Mouse (Mus musculus) hindbrain, embryonic 10.5 days (tissue): ENCODE data around the gene Pde6b. TPM values are rescaled to one million over a fixed set of nuclear protein-coding genes. Genes with fewer than 3 reads are reported as not detected.

Source experiments
- DNase-seq: peaks from one replicate; pipeline ENCODE4 v3.0.0-alpha.2; 2017; ENCODE audit warnings: low spot score
- H3K27ac ChIP-seq: fragments of 300-500 bp; sonication (generic); 2 replicates; pipeline ENCODE4 v1.5.1; 2016; ENCODE audit warnings: mild to moderate bottlenecking, moderate library complexity
- H3K27me3 ChIP-seq: fragments of 300-500 bp; sonication (generic); 2 replicates; pipeline ENCODE4 v1.6.1; 2016; ENCODE audit warnings: mild to moderate bottlenecking; ENCODE audit not compliant: poor library complexity, insufficient read depth, severe bottlenecking
- H3K36me3 ChIP-seq: fragments of 300-500 bp; sonication (generic); 2 replicates; pipeline ENCODE4 v1.6.1; 2016; ENCODE audit warnings: mild to moderate bottlenecking, moderate library complexity
- H3K4me1 ChIP-seq: fragments of 300-500 bp; sonication (generic); replicated peaks from 2 replicates; pipeline ENCODE4 v1.6.1; 2016; ENCODE audit warnings: mild to moderate bottlenecking
- H3K4me3 ChIP-seq: fragments of 300-500 bp; sonication (generic); 2 replicates; pipeline ENCODE4 v1.5.1; 2016; ENCODE audit warnings: mild to moderate bottlenecking, moderate library complexity
- H3K9me3 ChIP-seq: fragments of 300-500 bp; sonication (generic); 2 replicates; pipeline ENCODE4 v1.6.1; 2016; ENCODE audit warnings: mild to moderate bottlenecking, moderate library complexity
- WGBS: fragments of 180-500 bp; shearing (Covaris S2); methylation state at CpG from one replicate; pipeline ENCODE4 v1.1.7; 2016; 5-methylcytosine and 5-hydroxymethylcytosine counted together
- polyA plus RNA-seq: library from polyadenylated mRNA; unstranded; fragments of >200 nt; fragmentation: Nextera tagmentation; extraction: Ambion mirVana; gene quantifications from 2 replicates; pipeline ENCODE4 v1.2.1, GENCODE M21; 2016

The Pde6b gene
- polyA plus RNA-seq, 1 experiment from 2014 or later, result 0.25 TPM

DNA sequence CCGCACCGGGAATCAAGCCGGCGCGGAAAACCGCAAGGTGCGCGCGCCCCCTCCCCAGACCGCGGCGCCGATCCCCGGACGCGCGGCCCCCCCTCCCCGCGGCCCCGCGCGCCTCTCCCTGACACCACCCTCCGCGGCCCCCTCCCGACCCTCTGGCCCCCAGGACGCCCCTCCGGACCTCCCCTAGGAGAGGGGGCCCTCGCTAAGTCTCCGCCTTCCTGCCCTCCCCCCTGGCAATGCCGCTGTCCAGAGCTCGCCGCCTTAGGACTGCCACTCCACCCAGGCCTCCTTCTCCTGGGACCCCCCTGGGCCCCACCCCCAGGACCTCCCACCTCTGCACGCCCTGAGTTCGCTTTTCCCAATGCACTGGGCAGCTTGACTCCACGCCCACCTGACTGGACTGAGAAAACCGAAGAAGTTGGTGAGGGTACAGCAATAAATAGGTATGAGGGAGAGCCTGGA, 20.3 kb upstream of the Pde6b start, which contains the start of gene Gm42517:
TSS of gene Gm42517 (minus strand) at position 52 of the 462 bp plus-strand sequence.
- H3K27ac ChIP-seq, result peak within 1 kb of the TSS; percentile 6; the same call in 1 of the 2 replicates
- 2% methylated on average over 36 of the region's 36 CpGs for WGBS
- DNase-seq, result no peak
- peak within 1 kb of the TSS; percentile 60 for H3K4me3 ChIP-seq
- H3K4me1 ChIP-seq, result peaks cover 32% of the 10 kb centered on the region
- H3K27me3 ChIP-seq, result peaks cover 99% of the 10 kb centered on the region
- H3K36me3 ChIP-seq, result no peaks in the 10 kb centered on the region
- H3K9me3 ChIP-seq, result no peaks in the 10 kb centered on the region

GRCm38 (mm10) chr5:108368446-108368845, 19.7 kb upstream of the Pde6b start:
- Histone ChIP-seq H3K27ac (no peak overlapping the region), H3K4me1 (peaks cover 32% of the 10 kb centered on the region), H3K4me3 (peak overlapping the region; percentile 60), H3K9me3 (no peaks in the 10 kb centered on the region), H3K27me3 (peaks cover 94% of the 10 kb centered on the region), H3K36me3 (no peaks in the 10 kb centered on the region)
- DNase-seq, result peak; percentile 20
- WGBS, result 5% methylated on average over 6 of the region's 6 CpGs

DNA sequence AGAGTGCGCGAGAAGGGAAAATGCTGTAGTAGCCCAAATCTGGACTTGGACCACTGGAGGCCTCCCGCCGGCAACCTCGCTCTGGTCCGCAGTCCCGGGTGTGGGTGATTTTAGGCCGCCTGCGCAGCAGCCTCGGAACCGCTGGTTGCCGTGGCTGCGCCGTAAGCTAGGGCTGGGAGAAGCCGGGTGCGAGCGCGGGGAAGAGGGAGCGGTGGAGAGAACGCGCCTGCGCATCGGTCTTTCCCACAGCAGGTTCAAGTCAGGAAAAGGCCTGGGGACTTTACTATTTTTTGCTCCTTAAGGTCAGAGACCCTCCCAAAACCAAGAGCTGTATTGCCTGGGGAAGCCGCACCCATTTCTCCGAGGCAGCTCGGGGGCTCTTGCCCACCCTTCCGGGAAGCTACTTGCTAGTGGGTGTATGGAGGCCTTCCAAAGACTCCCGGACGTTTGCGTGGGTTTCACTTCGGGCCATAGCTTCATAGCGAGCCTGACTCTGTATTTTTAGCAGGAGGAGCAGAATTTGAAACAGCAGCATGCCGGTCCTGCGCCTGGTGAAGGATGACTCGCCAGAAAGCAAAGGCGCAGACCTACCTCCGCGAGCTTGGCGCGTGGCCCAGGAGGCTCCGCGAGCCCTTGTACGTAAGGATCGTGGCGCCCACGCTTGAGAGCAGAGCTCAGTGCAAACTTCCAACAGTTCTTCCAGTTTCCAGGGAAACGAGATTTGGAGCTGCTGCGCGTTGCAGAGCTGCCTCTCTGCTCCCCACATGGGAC, 19.2 kb upstream of the Pde6b start:
- WGBS, result under 1% methylated on average over 49 of the region's 49 CpGs
- H3K4me1 ChIP-seq, result peaks cover 32% of the 10 kb centered on the region
- peaks cover 88% of the 10 kb centered on the region for H3K27me3 ChIP-seq
- no peak overlapping the region for H3K27ac ChIP-seq
- no peaks in the 10 kb centered on the region for H3K9me3 ChIP-seq
- no peaks in the 10 kb centered on the region for H3K36me3 ChIP-seq
- H3K4me3 ChIP-seq, result peak overlapping the region; percentile 60
- peak; percentile 51 for DNase-seq

GRCm38 (mm10) chr5:108369964-108370363, 18.2 kb upstream of the Pde6b start:
- Histone ChIP-seq H3K4me3 (no peak overlapping the region), H3K27me3 (peaks cover 79% of the 10 kb centered on the region), H3K4me1 (peaks cover 32% of the 10 kb centered on the region), H3K27ac (no peak overlapping the region), H3K9me3 (no peaks in the 10 kb centered on the region), H3K36me3 (no peaks in the 10 kb centered on the region)
- WGBS, result 2% methylated on average over 6 of the region's 6 CpGs
- DNase-seq, result no peak

DNA sequence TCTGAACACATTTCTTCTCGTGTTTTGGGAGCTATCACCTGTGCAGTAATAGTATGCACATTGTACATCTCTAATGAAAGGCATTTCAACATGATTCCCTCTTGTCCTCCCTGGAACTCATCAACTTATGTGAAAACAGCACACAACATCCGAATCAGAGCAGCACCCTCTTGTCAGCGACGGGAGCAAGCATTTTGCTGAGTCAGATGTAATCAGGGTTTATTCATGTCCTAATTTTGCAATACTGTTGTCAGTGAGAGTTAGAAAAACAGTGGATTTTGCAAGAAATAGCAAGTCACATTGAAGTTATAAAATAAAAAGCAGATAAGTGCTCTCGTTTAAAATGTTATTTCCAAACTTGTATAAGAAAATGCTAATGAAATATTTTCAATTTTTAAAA, 14.1 kb upstream of the Pde6b start:
- H3K4me1 ChIP-seq, result peaks cover 4% of the 10 kb centered on the region
- H3K36me3 ChIP-seq, result no peaks in the 10 kb centered on the region
- no peak overlapping the region for H3K4me3 ChIP-seq
- H3K9me3 ChIP-seq, result no peaks in the 10 kb centered on the region
- H3K27ac ChIP-seq, result no peak overlapping the region
- no peak for DNase-seq
- 83% methylated on average over 5 of the region's 5 CpGs for WGBS
- H3K27me3 ChIP-seq, result peaks cover 39% of the 10 kb centered on the region

GRCm38 (mm10) chr5:108376059-108376458, 12.1 kb upstream of the Pde6b start:
- Histone ChIP-seq H3K9me3 (no peaks in the 10 kb centered on the region), H3K36me3 (no peaks in the 10 kb centered on the region)
- 78% methylated on average over 1 of the region's 1 CpGs for WGBS

DNA sequence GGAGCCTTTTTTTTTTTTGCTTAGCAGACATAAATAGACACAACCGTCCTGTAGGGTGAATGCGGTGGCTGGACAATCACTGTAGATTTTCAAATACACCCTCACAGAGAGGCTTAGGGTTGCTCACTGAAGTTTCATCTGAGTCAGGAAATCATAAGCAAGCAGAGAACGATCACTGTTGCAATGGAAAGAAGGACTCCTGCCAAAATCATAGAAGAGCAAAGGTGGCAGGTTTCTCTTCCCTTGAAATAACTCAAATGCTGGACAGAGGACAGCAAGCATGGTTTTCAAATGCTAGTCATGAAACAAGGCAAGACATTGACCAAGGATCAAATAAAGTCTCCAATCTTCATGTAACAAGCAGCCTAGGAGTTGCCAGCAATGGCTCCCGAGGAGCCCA, 9.8 kb upstream of the Pde6b start:
- Histone ChIP-seq H3K27me3 (no peaks in the 10 kb centered on the region), H3K4me1 (no peaks in the 10 kb centered on the region), H3K27ac (no peak overlapping the region), H3K9me3 (no peaks in the 10 kb centered on the region), H3K36me3 (no peaks in the 10 kb centered on the region), H3K4me3 (no peak overlapping the region)
- 90% methylated on average over 4 of the region's 4 CpGs for WGBS
- DNase-seq, result no peak

More at GRCm38 (mm10) chr5:108376059-108376458, 12.1 kb upstream of the Pde6b start:
- DNase-seq, result no peak
- Histone ChIP-seq H3K27me3 (peaks cover 19% of the 10 kb centered on the region), H3K4me3 (no peak overlapping the region), H3K4me1 (no peaks in the 10 kb centered on the region), H3K27ac (no peak overlapping the region)

- Histone ChIP-seq H3K4me3 (no peak overlapping the region), H3K36me3 (no peaks in the 10 kb centered on the region), H3K27ac (no peak overlapping the region), H3K4me1 (no peaks in the 10 kb centered on the region), H3K27me3 (no peaks in the 10 kb centered on the region), H3K9me3 (no peaks in the 10 kb centered on the region)
- no peak for DNase-seq
- WGBS, result 92% methylated on average over 2 of the region's 2 CpGs
Observed at GRCm38 (mm10) chr5:108385632-108386031, 2.6 kb upstream of the Pde6b start.

- no peak for DNase-seq
- Histone ChIP-seq H3K36me3 (no peaks in the 10 kb centered on the region), H3K9me3 (no peaks in the 10 kb centered on the region), H3K27ac (no peak overlapping the region), H3K4me3 (no peak overlapping the region), H3K27me3 (no peaks in the 10 kb centered on the region), H3K4me1 (no peaks in the 10 kb centered on the region)
- WGBS, result 79% methylated on average over 4 of the region's 4 CpGs
Observed at GRCm38 (mm10) chr5:108386449-108386848, 1.7 kb upstream of the Pde6b start.

GRCm38 (mm10) chr5:108389744-108390143, 1.6 kb downstream of the Pde6b start:
- no peak overlapping the region for H3K4me3 ChIP-seq
- H3K27me3 ChIP-seq, result no peaks in the 10 kb centered on the region
- H3K36me3 ChIP-seq, result no peaks in the 10 kb centered on the region
- no peaks in the 10 kb centered on the region for H3K9me3 ChIP-seq
- no peaks in the 10 kb centered on the region for H3K4me1 ChIP-seq
- no peak for DNase-seq
- H3K27ac ChIP-seq, result no peak overlapping the region
- WGBS, result 78% methylated on average over 3 of the region's 3 CpGs

DNA sequence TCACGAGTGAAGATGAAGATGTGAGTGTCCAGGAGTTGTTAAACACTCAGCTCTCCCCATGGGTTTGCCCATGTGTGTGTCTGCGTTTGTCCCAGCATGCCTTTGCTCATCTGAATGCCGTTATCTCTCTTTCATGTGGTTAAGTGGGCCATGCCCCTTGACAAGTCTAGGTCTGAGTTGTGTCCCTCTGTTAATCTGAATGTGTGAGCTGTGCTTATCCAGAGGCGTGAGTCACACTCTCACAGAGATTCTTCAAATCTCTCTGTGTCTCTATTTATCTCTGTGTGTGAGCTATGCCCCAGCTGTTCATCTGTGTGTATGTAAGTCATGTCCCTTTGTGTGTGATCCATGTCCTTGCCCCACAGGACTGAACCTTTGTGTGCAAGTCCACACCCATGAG, 15.3 kb downstream of the Pde6b start:
- H3K27ac ChIP-seq, result no peak overlapping the region
- no peak overlapping the region for H3K4me3 ChIP-seq
- 81% methylated on average over 4 of the region's 4 CpGs for WGBS
- H3K36me3 ChIP-seq, result no peaks in the 10 kb centered on the region
- H3K27me3 ChIP-seq, result no peaks in the 10 kb centered on the region
- DNase-seq, result no peak
- H3K4me1 ChIP-seq, result no peaks in the 10 kb centered on the region
- H3K9me3 ChIP-seq, result no peaks in the 10 kb centered on the region

GRCm38 (mm10) chr5:108405460-108405859, 17.3 kb downstream of the Pde6b start:
- DNase-seq, result no peak
- WGBS, result 87% methylated on average over 1 of the region's 1 CpGs
- Histone ChIP-seq H3K27me3 (no peaks in the 10 kb centered on the region), H3K4me3 (no peak overlapping the region), H3K4me1 (no peaks in the 10 kb centered on the region), H3K36me3 (no peaks in the 10 kb centered on the region), H3K27ac (no peak overlapping the region), H3K9me3 (no peaks in the 10 kb centered on the region)

GRCm38 (mm10) chr5:108406977-108407376, 18.8 kb downstream of the Pde6b start:
- Histone ChIP-seq H3K27me3 (no peaks in the 10 kb centered on the region), H3K9me3 (no peaks in the 10 kb centered on the region), H3K4me1 (no peaks in the 10 kb centered on the region), H3K4me3 (no peak overlapping the region), H3K27ac (no peak overlapping the region), H3K36me3 (no peaks in the 10 kb centered on the region)
- 82% methylated on average over 2 of the region's 2 CpGs for WGBS
- no peak for DNase-seq
